Mouse (Mus musculus) brain, embryonic 18.5 days (tissue): ENCODE measurements around the gene Mon1a.

Experiments
- DNase-seq: peaks from one replicate; pipeline ENCODE4 v3.0.0-alpha.2; 2012; ENCODE audit warnings: low read depth, low spot score

Mon1a gene

GRCm38 (mm10) chr9:107887804-107888266 is at the start of gene Mon1a:
TSS of gene Mon1a (plus strand) at chr9:107888151.
- DNase-seq = no peak

DNA sequence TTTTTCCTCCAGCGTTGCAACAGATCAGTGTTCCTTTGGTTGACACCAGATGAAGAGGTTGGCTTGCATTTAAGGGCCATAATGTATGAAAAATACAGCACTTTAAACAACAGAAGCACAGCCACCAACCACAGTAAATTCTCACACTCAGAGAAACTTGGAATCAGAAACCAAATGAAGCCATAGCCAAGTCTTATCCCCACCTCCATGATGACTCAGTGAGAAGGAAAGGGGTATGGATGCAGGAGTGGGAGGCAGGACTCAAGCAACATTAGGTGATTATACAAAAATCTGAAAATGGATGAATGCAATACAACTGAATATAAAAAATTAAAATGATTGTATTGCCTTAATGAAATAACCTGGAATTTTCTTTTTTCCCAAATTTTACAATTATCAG is 49.1 kb upstream of the Mon1a start:
- no peak for DNase-seq

- no peak for DNase-seq
Measured at GRCm38 (mm10) chr9:107842709-107843108, 45.2 kb upstream of the Mon1a start.

- DNase-seq = no peak
Measured at GRCm38 (mm10) chr9:107848922-107849321, 39.0 kb upstream of the Mon1a start.

- DNase-seq = no peak
Measured at GRCm38 (mm10) chr9:107858343-107858742, 29.6 kb upstream of the Mon1a start.

DNA sequence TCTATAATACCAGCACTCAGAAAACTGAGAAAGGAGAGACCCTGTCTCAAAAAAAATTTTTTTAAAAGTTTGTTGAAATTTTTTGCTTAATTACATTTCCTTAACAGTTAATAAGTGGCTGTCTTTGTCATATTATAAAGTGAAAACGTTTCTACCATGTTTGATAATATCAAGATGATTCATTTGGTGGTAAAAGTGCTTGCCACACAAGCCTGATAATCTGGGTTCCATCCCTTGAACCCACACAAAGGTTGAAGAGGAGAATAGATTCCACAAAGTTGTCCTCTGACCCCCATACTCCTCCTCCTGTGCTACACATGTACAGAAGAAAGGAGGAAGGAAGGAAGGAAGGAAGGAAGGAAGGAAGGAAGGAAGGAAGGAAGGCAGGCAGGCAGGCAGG is 23.5 kb upstream of the Mon1a start:
- DNase-seq = no peak

DNA sequence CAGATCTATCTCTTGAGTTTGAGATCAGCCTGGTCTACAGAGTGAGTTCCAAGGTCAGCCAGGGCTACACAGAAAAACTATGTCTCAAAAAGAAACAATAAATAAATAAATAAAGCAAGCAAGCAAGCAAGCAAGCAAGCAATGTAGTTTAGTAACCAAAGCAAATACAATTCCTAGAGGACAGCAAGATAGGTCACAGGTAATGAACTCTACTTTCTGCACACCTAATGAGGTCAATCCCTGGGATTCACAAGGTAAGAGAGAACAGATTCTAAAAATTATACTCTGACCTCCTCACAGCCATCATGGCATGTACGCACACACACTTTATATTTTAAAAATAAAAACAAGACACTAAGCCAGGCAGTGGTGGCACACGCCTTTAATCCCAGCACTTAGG is 21.9 kb upstream of the Mon1a start:
- no peak for DNase-seq

GRCm38 (mm10) chr9:107872350-107873098 is 15.4 kb upstream of the Mon1a start:
- peak; percentile 93 for DNase-seq

DNA sequence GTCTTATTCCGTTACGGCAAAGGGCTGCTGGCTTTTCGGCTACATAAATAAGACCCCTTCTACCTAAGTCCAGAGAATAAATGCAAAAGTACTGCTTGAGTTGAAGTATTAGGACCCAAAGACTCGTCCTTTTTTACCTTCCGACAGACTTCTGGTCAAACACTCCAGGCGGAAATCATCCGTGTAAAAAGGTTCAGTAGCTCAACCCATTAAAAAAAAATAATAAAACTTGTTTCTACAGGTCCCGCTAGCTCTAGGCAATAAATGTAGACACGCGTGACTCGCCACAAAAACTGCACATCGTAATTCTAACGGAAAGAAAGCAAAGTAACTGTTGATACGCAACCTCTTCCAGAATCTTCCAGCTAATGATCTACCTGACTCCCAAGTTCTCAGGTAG is 14.8 kb upstream of the Mon1a start, which contains the start of gene Rbm6:
Rbm6 (minus strand) TSS at position 101 of the 400 bp plus-strand sequence.
- no peak for DNase-seq

DNA sequence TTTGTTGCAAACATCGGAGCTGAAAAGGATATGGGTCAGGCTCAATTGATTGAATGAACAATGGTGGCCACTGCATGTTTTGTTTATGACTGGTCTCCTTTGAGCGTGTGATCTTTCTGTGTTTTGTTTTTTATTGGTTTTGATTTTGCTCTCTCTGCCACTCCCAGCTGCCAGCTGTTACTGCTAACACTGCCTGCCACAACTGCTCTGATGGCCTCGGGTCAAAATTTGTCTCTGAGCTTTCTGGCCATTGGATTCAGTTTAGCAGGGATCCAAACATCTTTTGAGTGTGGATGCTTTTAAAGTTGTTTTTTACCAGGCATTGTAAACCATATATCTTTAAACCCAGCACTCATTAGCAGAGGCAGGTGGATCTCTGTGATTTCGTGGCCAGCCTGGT is 7.5 kb upstream of the Mon1a start:
- no peak for DNase-seq

GRCm38 (mm10) chr9:107888267-107888850 is 408 bp downstream of the Mon1a start:
- DNase-seq = no peak

GRCm38 (mm10) chr9:107890260-107890659 is 2.3 kb downstream of the Mon1a start:
- no peak for DNase-seq

DNA sequence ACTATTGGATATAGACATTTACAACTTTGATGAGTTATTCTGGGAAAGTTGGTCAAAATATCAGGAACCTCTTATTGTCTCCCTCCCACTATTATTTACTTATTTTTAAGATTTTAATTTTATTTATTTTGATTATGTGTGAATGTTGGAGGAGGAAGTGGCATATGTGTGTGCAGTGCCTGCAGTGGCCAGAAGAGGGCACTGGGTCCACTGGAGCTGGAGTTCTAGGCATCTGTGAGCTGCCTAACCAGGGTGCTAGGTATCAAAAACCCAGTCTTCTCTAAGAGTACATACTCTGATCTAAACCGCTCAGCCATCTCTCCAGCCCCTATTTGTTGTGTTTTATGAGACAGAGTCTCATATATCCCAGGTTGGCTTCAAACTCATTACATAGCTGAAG is 3.1 kb downstream of the Mon1a start:
- DNase-seq = no peak

- DNase-seq = no peak
Measured at GRCm38 (mm10) chr9:107898563-107898962, 10.6 kb downstream of the Mon1a start.

GRCm38 (mm10) chr9:107899855-107900254 is 11.9 kb downstream of the Mon1a start:
- no peak for DNase-seq

- no peak for DNase-seq
Measured at GRCm38 (mm10) chr9:107900840-107901626, 13.1 kb downstream of the Mon1a start.

- no peak for DNase-seq
Measured at GRCm38 (mm10) chr9:107901627-107901914, 13.6 kb downstream of the Mon1a start.

DNA sequence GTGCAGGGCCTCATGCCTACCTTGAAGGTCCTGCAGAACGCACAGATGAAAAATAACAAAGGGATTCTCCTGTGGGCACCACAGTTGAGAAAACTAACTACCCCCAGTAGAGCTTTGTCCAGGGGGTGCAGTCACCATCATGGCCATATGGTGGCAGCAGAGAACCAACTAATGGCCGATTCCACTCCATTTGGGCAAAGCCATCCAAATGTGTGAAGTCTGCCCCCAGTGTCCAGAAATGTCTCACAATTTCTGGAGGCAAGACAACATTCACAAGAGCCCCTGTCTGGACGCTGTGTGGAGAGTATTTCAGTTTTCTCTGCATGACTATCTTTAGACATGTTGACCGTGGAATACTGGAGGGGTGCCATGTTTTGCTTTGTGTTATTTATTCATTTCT is 16.8 kb downstream of the Mon1a start:
- DNase-seq = no peak

DNA sequence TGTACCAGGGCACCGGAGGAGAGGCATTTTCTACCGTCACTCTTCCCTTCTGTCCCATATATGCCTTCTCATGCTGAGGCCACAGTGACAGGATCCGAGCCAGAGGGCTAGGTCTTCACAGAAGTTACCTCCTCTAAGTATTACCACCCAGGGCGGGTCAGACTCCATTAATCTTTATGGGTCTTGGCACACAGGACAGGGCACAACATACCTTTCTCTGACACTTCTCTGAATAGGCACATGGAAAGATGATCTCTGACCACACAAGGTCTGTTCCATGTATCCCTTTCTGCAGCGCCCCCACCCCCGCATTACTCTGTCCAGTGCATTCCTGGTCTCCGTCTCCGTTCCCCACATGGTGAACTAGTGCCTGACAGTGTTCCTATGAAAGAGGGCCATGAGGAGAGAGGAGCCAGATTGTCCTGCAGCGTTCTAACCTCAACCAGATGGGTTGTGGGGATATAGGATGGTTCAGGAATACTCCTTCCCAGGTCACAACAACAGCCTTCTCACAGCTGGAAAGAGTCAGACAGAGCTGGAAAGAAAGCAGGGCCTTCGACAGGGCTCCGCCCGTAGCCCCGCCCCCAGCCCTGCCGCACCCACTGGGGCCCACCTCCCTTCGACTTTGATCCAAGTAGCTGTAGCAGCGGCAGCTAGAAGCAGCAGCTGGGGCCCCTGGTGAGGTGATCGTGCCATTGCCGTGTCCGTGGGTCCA is 18.5 kb downstream of the Mon1a start, which contains the start of gene Mst1r:
Mst1r (plus strand) TSS at position 622 of the 715 bp plus-strand sequence.
- no peak for DNase-seq

DNA sequence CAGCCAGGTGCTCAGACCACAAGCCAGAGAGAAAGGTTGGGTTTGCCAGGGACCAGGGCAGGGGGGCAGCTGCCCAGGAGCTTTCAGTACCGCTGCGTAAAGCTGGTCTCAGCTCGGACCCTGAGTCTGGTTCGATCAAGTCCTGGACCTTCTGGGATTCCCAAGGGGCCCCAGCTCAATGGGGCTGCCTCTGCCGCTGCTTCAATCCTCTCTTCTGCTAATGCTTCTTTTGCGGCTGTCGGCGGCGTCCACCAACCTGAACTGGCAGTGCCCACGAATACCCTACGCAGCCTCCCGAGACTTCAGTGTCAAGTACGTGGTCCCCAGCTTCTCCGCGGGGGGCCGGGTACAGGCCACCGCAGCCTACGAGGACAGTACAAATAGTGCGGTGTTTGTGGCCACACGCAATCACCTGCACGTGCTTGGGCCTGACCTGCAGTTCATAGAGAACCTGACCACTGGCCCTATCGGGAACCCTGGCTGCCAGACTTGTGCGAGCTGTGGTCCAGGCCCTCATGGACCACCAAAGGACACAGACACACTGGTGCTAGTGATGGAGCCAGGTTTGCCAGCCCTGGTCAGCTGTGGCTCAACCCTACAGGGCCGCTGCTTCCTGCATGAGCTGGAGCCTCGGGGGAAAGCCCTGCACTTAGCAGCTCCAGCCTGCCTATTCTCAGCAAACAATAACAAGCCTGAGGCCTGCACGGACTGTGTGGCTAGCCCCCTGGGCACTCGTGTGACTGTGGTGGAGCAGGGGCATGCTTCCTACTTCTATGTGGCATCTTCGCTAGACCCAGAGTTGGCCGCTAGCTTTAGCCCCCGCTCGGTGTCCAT is 19.2 kb downstream of the Mon1a start:
- no peak for DNase-seq

GRCm38 (mm10) chr9:107907801-107908120 is 19.8 kb downstream of the Mon1a start:
- DNase-seq = no peak
